Mouse (Mus musculus) hindlimb bud, embryonic 11.5 days (tissue): ENCODE results near the gene Pex6.
"Not testable (repeated sequence)": the region's sequence is repeated elsewhere in the genome, so short reads cannot be mapped to it uniquely, and the experiment has no call there.

ENCODE experiments used
- DNase-seq: peaks from one replicate; pipeline ENCODE4 v3.0.0-alpha.2; 2012; ENCODE audit warnings: low read depth, low spot score; ENCODE audit errors: extremely low spot score

Pex6 gene

DNA sequence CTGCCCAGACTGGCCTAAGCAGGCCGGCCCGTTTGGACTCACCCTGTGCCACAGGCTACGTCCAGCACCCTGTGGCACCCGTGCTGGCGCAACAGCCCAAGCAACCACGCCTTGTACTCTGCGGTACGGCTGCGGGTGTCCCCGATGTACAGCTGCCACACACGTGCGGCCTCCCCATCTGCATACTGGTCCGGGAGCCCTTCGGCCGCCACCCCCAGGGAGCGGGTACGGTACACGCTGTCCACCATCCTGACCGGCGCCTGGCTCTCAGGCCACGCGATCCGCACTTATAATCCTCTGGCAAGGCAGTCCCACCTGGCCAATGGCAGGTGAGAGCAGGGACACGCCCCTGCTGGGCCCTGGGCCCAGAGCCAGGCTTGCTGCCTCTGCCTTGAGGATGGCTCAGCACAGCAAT, 17.6 kb downstream of the Pex6 start, which contains the start of gene Gnmt:
TSS of gene Gnmt (minus strand) at position 265 of the 415 bp plus-strand sequence.
- DNase-seq: no peak

DNA sequence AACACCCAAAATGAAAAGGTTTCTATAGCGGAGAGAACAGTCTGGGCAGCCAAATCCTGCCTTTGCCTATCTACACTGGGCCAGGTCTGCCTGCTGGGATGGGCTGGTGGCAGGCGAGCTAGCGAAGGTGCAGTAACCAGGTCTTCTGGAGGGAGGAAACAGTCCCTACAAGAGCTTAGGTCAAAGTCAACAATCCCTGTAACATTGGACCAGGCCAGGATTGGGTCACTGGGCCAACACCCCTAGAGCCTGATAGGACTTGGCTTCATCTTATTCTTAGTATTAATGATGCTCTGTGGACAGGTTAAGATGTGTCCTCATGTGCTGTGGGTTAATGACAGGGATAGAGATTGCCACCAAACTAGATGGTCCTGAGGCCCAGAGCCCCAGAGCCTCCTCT, 22.8 kb downstream of the Pex6 start:
- DNase-seq: no peak

DNA sequence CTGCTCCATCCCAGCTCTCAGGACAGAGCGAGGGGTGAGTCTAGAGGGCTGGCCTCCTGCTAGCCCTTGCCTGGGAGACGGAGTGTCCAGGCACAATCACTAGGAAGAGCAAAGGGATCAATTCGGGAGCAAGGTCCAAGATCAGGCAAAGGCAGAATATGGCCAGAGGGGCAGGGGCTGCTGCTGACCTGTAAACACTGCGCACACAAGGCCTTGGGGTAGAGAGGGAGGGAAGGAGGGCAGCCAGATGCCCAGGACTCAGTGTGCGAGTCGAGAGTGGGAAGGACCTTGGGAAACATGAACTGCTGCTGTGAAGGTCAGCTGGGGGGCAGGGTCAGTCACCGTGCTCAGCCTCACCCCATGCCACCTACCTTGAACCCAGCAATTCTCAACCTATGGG, 24.0 kb downstream of the Pex6 start:
- no peak for DNase-seq

DNA sequence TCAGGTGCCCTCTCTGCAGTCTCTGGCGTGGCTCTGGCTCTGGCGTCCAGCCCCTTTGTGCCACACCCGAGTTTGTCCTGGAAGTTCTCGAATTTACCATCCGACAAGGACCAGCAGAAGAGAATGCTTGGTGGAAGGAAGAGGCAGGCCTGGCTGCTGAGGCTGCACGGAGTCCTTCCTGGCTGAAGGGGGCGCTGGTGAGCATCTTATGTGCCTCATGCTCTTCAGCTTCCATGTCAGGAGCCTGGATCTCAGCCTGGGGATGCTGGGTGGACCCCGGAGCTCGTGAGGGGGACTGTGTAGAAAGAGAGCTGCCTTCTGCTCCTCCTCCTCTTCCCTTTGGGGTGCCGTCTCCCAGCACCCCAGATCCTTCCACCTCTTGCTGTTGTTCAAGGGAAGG, 24.9 kb downstream of the Pex6 start:
- DNase-seq: no peak

DNA sequence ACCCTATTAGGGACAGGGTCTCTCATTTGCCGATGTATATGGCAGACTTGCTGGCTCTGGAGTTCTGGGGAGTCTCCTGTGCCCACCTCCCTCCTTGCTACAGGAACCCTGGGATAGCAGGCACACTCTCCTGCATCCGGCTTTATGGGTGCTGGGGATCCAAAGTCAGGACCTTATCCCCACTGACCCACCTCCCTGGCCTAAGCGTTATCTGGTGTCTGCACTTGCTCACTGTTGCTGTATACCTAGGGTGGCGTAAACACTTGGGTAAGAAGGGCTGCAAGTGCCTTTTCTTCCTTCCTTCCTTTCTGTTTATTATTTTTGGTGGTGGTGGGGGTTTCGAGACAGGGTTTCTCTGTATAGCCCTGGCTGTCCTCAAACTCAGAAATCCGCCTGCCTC, 30.0 kb downstream of the Pex6 start:
- DNase-seq: no peak

DNA sequence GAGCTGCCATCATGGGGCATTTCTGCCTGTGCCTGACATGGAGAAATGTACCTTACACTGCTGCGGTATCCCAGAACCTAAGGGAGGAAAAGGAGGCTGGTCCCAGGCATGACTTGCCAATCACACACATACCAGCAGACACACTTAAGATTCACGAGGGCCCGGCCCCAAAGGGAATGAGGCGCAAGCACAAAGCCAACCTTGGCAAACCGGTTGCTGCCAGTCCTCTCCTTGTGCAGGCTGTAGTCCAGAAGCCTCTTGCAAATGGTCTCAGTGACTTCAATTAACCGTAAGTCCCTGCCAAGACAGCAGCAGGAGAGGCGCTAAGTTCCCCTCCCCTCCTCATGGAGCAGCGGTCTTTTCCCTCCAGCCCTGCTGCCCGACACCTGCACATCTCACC, 31.7 kb downstream of the Pex6 start:
- no peak for DNase-seq

DNA sequence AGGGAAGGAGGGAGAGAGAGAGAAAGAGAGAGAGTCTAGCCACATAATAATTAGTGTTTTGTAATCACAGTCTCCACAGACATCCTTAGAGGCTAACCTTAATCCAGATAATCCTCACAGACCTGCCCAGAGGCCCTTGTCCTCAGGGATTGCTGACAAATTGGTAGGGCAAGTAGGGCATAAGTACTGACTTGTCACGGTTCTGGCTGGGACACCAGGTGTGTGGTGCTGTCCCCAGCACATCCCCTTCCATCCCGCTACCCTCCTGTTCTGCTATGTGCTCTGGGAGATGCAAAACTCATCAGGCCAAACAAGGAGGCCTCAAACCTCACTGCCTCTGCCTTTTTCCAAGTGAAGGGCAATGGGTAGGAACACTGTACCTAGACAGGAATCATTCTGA, 34.2 kb downstream of the Pex6 start:
- no peak for DNase-seq

DNA sequence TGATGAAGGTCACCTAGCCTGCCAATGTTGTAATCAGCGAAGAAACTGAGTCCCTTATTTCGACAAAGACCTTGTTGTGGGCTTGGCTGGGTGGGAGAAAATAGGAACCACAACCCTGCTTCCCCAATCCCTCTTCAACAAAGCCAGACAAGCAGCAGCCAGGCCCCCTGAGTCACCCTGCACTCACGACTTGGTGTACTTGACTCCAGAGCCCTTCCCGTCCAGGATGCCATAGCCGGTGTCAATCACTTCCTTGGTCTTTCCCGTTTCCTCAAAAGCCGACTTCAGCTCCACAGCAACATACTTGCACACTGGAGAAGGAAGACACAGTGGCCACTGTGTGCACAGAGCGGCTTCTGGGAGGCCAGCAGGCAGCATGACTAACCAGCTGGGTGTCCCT, 36.0 kb downstream of the Pex6 start:
- DNase-seq: no peak

DNA sequence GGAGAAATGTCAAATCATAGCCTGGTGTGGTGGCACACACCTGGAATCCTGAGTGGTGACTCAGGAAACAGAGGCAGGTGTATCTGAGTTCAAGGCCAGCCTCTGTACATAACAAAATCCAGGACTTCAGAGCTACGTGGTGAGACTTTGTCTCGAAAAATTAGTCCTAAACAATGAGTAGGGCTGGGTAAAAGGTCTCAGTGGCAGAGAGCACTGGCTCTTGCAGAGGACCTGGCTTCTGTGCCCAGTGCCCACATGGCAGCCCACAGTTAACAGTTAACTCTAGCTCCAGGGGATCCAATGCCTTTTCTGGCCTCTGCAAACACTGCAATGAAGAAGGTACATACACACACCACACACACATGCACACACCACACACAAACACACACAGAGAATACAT, 36.5 kb downstream of the Pex6 start:
- no peak for DNase-seq

DNA sequence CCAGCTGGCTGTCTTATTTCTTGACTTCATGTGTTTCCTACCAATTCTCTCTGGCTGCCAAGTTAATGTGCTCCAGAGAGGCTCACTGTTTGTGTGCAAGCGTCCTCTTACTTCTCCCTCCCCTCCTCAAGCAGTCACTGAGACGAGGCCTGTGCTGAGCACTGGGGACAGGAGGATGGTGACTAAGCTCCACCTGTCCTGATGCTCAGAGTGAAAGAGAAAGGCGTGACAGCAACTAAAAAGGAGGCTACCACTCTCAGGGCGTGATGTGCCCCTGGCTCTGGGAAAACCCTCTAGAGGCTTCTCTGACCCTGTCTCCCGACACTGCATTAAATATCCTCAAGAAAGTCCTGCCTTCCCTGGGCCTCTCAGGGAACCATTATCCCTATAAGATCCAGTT, 38.0 kb downstream of the Pex6 start:
- no peak for DNase-seq

DNA sequence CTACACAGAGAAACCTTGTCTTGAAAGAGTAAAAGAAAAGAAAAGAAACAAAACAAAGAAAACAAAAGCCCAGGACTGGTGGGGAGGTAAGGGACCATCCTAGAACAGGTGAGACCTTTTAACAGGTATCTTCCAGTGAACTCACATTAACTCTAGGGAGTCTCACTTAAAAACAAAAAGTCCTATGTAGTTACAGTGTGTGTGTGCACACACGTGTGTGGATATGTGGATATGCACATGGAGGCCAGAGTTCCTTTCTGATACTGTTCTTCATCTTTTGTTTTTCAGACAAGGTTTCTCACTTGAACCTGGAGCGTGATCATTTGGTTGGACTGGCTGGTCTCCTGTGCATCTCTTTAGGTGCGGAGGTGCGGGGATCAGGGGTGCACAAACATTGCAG, 39.3 kb downstream of the Pex6 start:
- no peak for DNase-seq

DNA sequence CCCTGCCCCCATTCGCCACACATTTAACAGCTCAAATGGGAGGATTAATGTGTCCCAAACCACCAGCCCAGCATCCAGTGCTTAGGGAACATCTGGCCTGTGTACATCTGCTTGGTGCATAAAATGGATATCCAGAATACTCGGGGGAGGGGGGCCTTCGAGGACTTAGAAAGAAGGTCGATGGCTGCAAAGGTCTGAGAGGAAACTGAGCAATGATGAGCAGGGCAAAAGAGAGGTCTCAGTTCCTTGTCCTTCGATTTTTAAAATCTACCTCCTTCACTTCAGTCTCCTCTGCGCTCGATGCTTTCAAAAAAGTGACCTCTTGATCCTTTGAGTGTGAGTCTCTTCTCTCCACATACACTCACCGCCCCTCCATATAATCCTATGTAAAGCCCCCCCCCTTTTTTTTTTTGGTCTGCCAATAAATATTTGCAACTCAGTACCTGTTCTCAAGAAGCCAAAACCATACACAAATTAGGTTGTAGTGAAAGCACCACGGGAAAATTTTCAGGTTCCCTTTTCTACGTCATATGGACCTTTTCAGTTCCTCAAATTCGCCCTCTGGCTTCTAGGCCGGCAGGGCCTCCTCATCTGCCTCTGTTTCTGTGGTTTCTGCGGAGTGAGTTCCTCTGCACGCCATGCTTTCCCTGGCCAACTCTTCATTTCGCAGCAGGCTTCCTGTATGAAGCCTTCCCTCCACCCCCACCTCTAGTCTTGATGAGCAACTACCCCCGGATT, 40.0 kb downstream of the Pex6 start:
- DNase-seq: no peak

DNA sequence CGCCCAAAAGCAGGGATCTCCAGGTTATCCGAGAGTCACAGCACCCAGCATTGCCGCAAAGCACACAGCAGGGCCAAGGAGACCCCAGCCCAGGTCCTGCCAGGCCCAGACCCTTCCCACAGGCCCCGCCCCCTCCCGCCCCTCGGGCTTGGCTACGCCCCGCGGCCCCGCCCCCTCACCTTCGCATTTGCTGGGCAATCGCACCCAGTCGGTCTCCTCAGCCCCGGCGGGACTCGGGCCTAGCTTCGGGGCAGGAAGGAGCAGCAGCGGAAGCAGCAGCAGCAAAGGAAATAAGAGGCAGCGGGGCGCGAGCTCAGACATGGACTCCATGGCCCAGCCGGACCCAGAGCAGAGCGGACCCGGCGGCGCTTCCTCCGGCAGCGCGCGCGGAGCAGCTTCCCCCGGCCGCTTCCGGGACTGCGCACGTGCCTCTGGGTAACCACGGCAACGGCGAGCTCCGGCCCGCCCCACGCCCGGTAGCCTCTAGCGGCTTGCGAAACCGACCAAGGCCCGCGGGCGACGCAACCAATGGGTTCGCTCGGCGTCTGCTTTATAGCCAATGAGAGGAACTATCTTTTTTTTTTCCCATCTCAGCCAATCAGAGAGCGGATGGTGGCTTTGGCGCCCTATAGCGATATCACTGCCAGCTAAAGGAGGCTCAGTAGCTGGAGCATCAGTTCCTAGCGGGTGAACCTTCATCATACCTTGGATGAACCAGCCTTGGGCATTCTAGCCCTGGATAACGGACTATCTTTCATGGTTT, 40.7 kb downstream of the Pex6 start, which contains the start of gene Cnpy3:
TSS of gene Cnpy3 (minus strand) at position 421 of the 763 bp plus-strand sequence.
- DNase-seq: peak; percentile 91

DNA sequence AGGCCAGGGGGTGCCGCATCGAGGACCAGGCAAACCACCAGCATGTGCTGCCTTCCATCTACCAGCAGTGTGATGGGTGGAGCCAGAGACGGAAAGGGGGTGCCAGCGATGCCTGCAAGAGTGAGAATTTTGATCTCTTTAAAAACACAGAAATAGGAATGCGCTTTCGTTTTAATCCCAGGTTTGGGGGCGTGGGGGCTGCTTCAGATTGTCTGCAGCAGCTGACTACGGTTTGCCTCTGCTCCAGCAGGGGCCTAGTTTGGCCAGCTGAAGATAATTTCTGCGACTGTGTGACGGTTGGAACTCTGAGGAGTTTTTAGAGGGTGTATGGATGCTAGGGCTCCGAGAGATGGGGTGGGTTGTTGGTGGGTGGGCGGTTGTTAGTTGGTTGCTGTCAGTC, 47.5 kb downstream of the Pex6 start:
- DNase-seq: no peak

DNA sequence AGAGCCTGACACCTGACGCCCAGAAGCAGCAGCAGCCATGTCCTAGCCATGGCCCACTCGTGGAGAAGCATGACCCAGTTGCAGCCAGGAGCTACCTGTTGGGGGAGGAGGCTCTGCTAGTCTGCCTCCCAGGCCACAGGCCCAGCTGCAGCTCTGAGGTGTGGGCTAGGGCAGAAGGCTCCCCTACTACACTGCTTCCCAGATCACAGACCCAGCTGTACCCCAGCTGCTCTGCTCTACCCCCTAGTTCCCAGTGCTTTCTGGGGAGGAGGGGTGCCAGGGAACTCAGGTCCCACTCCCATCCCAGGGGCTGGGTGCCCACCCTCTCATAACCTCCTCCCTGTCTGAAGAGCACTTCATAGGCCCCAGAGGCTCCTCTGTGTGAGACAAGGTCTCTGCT, 52.3 kb downstream of the Pex6 start, which contains the start of gene Ptcra:
TSS of gene Ptcra (minus strand) at position 169 of the 400 bp plus-strand sequence.
- no peak for DNase-seq

DNA sequence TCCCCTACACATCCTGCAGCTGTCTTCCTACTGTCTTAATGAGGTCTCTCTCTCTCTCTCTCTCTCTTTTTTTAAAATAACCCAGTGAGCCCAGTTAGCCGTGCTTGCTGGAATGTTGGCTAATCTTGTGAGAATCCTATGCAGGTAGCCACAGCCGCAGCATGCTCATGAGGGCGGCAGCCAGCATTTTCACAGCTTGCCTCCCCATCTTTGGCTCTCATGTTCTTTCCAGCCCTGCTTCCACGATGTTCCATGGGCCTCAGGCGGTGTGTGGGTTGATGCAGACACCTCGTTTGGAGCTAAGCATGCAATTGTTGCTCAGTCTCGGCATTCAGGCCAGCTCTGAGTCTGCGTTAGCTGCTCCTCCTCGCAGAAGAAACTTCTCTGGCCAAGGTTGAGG, 53.7 kb downstream of the Pex6 start:
- DNase-seq: not testable (repeated sequence)

DNA sequence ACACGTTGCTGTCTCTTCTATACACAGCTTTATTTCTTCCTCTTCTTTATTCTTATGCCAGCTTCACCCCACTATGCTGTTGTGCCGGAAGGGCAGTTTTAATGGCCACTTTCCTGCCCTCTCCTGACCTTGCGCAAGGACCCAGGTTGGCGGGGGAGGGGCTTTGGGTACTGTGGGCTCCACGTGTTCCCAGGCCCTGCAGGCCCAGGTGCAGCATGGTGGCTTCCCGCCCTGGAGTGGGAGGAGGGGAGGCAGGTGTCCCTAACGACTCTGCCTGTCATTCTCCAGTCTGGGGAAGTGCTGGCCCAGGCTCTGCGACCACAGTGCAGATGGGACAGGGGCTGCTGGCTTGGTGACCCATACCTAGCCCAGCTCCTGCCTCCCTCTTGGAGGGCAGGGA, 56.6 kb downstream of the Pex6 start:
- DNase-seq: no peak

DNA sequence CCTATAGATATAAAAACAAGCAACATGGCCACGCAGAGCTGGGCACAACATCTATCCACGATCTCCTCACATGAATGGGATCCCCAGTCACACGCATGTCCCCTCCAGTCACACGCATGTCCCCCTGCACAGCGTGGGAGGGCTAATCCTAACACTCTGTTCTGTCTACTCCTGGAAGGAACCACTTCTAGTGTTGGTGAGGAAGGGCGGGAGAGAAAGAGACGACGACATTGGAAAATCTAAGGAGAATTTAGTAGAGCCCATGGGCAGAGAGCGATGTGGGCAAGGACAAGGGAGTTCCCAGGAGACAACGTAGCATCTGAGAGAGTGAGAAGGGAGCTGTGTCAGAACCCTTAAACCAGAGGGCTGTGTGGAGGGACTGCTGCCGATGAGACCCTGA, 59.3 kb downstream of the Pex6 start:
- no peak for DNase-seq

DNA sequence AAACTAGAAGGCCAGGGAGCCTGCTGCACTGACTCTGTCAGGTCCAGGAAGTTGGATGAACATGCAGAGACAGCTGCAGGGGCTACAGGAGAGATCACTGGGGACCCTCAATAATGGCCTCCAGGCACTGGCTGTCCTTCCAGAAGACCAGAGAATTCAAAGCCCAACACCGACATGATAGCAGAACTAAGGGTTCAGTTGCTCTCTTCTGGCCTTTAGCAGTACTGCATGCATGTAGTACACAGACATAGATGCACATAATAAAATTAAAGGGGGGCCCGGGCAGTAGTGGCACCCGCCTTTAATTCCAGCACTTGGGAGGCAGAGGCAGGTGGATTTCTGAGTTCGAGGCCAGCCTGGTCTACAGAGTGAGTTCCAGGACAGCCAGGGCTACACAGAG, 59.8 kb downstream of the Pex6 start:
- no peak for DNase-seq

DNA sequence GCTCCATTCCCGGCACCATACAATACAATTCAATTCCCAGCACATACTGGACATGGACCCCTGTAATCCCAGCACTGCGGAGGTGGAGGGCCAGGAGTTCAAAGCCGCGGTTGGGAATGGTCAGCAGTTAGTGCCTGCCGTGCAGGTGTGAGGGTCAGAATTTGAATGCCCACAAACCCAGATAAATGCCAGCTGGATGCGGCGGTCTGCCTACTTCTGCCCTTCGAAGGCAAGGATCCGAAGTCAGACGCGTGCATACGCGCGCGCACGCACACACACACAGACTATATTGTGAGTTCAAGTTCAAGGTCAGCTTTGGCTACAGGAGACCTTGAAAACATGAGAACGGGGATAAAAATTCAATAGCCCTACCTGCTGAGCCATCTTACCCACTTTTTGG, 60.4 kb downstream of the Pex6 start:
- no peak for DNase-seq

DNA sequence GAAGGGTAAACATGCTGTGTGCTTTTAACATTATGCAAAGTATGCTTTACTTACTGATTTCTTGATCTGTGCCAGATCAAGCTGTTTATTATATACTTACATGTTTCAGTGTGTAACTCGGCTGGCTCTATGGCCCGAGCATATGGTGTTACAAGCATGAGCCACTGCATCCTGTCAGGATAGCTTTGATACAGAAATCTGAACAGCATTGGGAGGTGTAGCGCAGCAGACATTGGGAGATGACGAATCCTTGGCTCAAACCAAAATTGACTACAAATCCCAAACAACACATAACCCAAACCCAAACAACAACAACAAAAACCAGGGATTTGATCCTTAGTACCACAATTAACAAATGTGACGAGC, 60.8 kb downstream of the Pex6 start:
- no peak for DNase-seq
